Mouse (Mus musculus) Muller cell, postnatal 12 days (primary cell): ENCODE results near the gene Poc1a.

Source experiments
- DNase-seq: peaks from one replicate; pipeline ENCODE4 v3.0.0-alpha.2; 2015; ENCODE audit errors: inconsistent ontology term

Gene Poc1a

DNA sequence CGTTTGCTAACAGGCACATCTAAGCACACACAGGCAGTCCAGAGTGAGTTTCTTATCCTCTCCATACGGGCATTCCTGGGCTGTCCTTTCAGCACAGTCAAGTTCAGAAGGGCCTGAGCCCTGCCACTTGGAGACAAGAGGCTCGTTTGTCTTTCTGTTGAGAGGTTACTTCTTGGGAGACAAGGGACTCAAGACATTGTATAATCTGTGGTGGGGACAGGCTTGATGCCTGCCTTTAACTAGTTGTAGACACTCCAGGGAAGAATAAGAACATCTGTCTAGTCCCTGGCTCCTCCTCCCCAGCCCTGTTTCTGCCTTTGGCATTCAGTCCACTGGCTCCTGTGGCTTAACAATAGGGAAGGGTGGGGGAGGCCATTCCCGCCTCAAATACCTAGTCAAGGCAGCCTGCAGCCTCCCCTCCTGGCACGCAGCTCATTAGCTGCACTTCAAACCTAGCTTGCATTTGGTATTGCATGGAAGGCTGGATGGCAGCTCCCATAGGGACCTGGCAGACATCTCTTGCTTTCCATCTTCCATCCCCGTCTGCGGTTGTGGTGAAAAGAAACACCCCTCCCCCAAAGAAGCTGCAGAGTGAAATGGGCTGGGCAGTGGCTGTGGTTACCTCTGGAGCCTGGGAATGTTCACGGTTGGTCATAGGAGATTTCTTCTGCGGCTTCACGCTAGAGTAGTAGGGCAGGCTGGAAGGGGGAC lies 57.8 kb downstream of the Poc1a start:
- DNase-seq, result peak; percentile 57

GRCm38 (mm10) chr9:106339173-106339558 lies 58.3 kb downstream of the Poc1a start:
- DNase-seq, result no peak

DNA sequence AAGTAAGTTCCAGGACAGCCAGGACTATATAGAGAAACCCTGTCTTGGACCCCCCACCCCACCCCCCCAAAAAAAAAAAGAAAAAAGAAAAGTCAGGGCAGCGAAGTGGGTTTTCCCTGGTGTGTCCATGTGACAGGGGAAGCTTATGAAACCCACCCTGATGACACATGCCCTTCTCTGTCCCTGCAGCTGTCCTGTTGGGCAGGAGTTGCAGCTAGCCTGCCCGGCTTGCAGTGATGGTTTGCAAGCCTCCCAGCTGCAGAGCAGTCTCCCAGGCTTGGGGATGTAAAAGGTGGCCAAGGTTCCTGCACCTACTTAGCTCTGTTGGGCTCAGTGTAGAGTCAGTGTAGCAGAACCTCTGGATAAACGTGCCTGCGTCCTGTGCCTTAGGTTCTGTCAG lies 58.9 kb downstream of the Poc1a start:
- no peak for DNase-seq

- no peak for DNase-seq
These were observed 59.8 kb downstream of the Poc1a start for GRCm38 (mm10) chr9:106340501-106341312.

GRCm38 (mm10) chr9:106341313-106341686 lies 60.4 kb downstream of the Poc1a start:
- DNase-seq, result no peak

DNA sequence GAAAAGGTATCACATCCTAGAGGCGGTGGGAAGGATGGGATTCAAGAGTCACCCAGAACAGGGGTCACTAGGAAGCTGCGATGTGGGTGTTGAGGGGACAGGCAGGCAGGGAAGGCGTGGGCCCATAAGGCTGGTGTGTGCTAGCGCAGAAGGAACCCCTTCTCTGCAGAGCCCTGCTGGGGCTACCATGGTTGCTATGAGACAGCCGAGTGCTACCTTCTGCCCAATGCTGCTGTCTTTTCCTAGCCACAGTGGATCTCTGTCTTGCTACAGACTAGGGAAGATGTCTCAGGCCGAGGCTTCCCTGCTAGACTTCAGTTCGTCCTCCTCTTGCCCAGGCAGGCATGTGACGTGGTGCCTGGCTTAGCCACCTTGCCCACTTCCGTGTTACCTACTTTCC lies 61.7 kb downstream of the Poc1a start:
- DNase-seq, result no peak

DNA sequence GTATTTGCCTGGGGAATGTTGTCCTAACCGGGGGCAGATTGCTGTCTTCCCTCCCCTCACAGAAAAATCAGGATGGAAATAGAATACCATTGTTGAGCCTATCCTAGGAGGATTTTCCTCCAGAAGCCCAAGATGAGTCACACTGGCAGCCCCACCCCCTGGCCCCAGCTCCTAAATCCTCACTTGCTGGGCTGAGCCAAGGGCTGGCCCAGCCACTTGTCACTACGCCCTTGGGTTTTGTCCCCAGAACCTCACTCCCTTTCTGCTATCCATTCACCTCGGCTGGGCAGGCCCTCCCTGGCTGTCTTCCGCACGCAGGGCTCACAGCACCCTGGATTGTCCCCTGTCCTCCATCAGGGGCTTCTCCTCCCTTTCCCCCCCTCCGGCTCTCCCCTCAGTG lies 64.3 kb downstream of the Poc1a start:
- peak; percentile 95 for DNase-seq

- no peak for DNase-seq
These were observed 64.8 kb downstream of the Poc1a start for GRCm38 (mm10) chr9:106345630-106346029.

DNA sequence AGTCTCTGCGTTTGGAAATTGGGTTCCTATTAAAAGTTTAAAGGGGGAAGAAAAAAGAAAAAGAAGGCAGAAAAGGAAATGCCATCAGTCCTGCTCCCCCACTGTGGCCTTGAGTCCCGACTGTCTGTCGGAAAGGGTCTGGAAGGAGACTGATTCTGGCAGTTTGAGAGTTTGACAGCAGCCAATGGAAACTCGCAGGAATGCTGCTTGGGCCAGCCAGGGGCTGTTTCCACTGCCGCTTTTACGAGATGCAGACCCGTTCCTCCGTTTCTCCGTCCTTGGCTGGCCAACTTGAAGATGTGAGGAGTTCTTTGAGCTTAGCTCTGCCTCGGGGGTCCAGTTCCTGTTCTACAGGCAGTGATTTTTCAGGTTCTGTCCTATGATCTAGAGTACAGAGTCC lies 67.4 kb downstream of the Poc1a start:
- DNase-seq, result no peak

GRCm38 (mm10) chr9:106349075-106349474 lies 68.2 kb downstream of the Poc1a start:
- DNase-seq, result peak; percentile 38

DNA sequence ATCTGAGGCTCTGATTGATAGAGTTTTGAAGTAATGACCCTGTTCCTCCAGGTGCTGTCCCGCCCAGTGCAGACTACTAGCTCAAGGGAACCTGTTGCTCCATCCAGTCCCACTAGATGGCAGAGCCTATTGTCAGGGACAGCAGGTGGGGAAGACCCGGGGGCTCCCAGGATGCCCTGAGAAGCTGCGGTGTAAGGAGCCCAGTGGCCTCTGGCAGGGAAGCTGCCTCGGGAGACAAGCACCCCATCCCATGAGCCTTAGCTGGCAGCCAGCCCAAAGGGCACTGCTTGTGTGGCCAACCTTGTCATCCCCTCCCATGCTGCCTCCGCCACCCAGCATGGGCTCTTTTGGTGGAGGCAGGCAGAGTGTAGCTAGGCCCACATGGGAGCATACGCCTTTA lies 70.3 kb downstream of the Poc1a start:
- no peak for DNase-seq

DNA sequence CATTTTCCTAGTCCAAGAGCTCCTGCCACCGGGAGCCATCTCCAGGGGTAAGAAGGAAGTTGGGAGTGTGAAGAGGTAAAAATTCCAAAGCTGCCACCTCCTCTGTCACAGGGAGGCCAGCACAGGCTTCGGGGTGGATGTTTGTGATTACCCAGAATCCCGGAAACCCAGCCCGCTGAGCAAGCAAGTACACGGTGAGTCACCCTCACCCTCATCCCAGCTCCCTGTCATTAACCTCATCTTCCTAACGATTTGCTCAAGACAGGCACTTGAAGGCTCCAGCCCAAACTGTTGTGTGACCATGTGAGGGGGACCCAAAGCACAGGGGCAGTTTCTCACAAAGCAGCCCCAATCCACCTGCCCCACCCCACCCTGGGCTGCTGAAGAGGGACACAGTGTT lies 72.9 kb downstream of the Poc1a start:
- peak; percentile 56 for DNase-seq

DNA sequence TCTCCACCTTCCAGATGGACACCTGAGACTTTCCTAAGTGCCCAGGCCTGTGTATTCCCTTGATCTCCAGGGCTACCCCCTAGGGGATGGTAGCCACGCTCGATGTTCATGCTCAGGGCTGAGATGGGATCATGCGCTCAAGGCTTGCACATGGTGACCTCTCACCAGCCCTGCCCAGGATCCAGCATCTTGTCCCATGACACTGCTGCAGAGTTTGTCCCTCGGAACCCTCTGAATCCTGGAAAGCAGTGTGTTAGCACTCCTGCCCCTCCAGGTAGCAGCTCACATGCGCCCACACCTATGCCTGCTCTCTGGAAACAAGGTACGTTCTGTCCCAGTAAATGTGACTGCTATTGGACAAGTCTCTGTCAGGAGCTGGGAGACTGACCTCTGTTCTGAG lies 73.9 kb downstream of the Poc1a start:
- DNase-seq, result no peak

- no peak for DNase-seq
These were observed 74.5 kb downstream of the Poc1a start for GRCm38 (mm10) chr9:106355217-106355974.

- no peak for DNase-seq
These were observed 75.1 kb downstream of the Poc1a start for GRCm38 (mm10) chr9:106355975-106356286.

- DNase-seq, result no peak
These were observed 75.5 kb downstream of the Poc1a start for GRCm38 (mm10) chr9:106356323-106356844.

- no peak for DNase-seq
These were observed 76.3 kb downstream of the Poc1a start for GRCm38 (mm10) chr9:106357167-106357566.

- DNase-seq, result no peak
These were observed 78.4 kb downstream of the Poc1a start for GRCm38 (mm10) chr9:106359297-106359696.

GRCm38 (mm10) chr9:106361140-106361539 lies 80.3 kb downstream of the Poc1a start:
- peak; percentile 50 for DNase-seq

GRCm38 (mm10) chr9:106365333-106365732 lies 84.5 kb downstream of the Poc1a start:
- DNase-seq, result no peak

GRCm38 (mm10) chr9:106366188-106366587 lies 85.3 kb downstream of the Poc1a start:
- no peak for DNase-seq

DNA sequence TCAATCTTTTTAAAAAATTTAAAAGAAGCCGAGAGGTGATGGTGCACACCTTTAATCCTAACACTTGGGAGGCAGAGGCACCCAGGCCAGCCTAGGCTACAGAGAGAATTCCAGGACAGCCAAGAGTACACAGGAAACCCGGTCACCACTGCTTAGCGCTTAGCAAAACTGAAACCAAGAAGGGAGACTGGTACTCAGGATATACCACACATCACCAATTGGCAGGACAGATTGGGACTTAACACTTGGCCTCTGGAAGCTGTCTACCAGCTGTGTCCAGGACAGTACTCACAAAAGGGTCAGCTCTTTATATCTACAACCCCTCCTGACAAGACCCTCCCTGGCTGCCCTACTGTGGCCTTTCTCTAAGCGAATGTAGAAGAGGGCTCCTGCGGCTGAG lies 86.1 kb downstream of the Poc1a start:
- DNase-seq, result peak; percentile 33
